Mouse (Mus musculus): Measurements from ENCODE around the gene Slc52a3.

Slc52a3 gene

DNA sequence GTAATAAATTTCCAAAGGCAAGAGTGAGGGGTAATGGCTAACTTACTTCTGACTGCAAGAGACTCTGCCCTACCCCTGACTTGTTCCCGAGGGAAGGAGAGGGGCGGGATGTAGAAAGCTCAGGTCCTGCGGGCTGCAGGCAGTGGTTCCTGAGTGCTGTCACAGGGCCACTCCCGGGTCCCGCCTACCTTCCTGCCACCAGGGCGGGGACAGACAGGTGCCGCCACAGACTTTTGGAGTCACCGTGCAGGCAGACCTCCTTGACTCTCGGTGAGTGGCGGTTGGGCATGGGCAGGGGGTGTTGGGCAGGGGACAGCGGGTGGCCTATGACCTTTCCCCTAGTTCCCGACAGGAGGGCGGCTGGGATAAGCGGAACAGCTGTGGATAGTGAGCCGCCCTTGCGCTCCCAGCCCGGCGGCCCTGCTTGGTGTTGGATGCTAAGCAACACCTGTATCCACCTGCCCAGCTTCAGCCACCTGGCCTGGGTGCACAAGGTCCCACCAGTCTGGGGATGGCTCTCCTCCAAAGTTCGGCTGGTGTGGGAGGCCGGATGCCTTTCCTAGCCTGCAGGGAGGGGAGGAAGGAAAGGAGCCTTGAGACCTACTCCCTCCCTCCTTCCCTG lies 3.5 kb downstream of the Slc52a3 start:
- DNase-seq: peak; percentile 49 to 61

DNA sequence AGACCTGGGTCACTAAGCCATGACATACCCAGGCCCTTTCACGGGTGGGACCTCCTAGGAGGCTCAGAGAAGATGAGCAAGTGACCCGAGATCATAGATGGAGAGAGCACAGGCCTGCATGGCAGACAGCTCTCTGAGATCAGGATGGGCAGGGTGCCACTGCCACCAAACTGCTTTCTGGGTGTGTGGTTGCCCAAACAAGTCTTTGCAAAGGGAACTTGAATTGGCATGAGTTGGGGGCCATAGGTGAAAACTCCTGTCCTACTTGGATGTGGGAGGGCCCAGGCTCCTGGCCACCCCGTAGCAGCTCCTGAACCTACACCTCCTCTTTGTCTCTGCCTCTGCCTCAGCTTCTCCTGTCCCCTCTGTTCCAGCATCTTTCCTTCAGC lies 4.0 kb downstream of the Slc52a3 start:
- no peak for DNase-seq

DNA sequence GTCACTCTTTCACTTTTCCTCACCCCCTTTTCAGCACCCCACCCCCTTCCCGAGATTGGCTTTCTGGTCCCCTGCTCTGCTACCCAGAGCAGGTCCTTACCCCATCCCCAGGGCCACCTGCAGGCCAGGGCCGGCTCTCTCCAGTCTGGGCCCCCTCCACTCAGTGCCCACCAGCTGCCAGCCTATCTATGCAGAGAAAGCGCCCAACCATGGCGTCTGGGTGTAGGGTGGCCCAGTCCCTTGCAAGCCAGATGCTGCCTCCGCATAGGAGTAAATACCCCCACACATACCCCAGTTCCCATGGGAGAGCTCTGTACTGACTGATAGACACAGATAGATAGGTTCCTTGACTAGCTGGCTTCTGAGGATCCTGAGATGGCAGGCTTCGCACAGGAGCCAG lies 4.4 kb downstream of the Slc52a3 start:
- no peak for DNase-seq

DNA sequence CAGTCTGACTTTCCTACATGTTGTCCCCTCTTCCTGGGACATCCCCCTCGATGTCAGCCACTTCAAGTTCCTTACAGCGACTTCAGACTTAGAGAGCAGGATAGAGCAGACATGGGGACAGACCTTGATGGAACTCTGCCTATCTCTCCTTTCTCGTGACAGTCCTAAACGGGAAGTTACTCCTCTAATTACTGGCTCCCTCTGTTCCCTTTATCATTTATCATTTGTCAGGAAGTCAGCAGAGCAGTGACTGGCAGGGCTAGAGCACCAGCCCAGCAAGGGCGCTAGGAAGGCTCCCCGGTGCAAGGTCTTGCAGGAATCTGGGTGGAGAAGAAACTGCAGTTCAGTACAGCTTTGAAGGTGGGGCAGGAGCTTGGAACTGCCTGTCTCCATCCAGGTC lies 6.2 kb downstream of the Slc52a3 start:
- DNase-seq: no peak

DNA sequence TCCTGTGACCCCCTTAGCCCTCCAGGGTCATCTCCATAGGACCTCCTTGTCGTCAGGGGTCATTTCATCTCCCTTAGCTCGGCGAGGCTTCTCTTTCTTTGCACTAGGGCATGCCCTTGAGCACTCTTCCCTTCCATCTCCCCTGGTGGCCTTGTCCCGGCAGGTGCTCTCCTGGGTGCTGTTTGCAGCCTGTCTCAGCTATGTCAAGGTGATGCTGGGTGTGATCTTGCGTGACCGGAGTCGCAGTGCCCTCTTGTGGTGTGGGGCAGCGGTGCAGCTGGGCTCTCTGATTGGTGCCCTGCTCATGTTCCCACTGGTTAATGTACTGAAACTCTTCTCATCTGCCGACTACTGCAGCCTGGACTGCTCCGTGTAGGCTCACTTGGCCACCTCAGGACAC lies 11.5 kb downstream of the Slc52a3 start:
- DNase-seq: peak in 1 of 2 experiments; percentile 31

DNA sequence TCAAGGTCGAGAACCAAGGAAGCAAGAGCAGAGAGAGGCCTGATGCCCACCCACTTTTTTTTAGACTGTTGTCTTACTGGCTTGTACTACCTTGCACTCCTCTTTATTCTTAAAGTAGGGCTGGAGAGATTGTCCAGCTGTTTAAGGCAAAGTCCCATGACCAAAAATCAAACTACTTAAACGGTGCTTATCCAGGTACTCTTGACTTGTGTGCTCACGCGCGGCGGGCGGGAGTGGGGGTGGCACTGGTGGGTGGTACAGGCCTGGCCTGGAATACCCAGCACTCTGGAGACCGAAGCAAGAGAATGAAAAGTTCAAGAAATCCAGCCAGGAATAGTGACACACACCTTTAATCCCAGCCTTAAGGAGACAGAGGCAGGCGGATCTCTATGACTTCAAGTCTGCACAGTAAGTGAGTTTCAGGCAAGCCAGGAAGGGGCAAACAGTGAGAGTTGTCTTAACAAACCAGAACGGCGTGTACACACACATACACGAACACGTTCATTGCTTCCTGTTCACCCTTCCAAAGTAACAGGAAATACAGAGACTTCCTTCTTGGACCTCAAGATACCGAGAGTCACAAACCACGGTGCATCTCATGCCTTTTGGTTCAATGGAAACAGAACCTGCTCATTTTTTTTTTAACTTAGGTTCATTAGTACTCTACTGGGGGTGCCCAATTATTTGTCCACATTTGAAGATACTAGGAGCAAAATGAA lies 12.9 kb downstream of the Slc52a3 start:
- DNase-seq: peak in 1 of 2 experiments; percentile 72

DNA sequence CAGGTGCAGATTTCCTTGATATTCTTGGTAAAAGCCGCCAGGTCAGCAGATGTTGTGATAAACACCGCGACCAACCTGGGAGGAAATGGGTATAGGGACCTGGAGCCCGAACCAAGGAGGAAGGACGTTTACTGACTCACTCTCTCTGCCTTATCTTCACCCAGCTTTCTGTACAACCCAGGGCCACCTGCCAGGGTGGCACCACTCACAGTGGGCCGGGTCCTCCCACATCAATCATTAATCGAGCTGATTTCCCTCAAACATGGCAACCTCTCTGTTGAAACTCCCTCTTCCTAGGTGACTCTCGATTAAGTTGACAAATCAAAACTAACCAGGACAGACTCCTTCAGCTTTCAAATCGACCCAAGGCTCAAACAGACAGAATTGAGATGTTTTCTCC lies 13.9 kb downstream of the Slc52a3 start:
- no peak for DNase-seq

DNA sequence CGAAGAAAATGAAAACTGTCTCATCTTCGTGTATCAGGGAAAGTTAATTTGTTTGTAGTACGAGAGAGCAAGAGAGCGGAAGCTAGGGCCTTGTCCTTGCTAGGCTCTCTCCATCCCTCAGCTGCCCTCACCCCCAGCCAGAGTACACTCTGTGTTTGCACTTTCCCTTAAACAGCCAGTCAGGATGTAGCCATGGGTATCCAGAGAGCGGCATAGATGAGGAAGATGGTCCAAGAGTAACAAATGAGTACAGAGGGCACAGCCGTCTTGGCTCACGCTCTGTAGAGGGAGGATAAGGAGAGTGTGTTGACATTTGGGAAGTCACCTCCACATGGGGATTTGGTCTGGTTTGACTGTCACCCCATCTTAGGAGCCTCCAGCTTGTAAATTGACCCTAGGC lies 14.3 kb downstream of the Slc52a3 start:
- no peak for DNase-seq

DNA sequence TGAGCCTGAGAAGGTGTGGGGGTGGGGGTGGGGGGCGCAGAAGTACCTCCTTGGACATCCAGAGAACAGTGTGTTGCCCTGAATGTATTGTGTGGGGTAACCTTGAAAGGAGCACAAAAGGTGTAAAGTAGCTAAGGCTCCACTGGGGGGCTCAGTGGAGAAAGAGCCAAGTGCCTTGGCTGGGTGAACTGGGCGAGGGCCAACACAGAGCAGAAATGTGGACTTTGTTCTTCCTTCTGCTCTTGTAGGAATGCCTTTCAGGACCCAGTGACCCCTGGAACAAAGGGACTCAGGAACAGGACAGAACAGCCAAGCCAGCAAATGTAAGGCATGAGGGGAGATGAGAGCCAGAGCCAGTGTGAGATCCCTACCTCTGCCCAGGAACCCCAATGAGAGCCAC lies 15.4 kb downstream of the Slc52a3 start:
- DNase-seq: no peak

DNA sequence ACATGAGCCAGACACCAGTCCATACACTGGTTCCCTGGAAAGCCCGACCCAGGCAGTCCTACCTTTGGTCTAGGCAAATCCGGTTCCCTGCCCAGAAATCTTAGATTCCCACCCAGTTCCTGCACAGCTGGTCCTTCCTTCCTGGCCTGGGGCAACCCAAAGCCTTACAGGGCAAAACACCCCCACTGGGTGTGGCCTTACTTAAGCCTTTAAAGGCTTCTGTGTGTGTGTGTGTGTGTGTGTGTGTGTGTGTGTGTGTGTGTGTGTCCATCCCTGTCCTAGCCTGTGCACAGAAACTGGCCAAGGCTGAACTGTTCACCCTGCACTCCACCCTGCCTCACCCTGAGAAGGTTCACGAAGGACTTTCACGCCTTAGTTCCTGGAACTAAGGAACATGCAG lies 15.9 kb downstream of the Slc52a3 start:
- peak; percentile 25 to 44 for DNase-seq

DNA sequence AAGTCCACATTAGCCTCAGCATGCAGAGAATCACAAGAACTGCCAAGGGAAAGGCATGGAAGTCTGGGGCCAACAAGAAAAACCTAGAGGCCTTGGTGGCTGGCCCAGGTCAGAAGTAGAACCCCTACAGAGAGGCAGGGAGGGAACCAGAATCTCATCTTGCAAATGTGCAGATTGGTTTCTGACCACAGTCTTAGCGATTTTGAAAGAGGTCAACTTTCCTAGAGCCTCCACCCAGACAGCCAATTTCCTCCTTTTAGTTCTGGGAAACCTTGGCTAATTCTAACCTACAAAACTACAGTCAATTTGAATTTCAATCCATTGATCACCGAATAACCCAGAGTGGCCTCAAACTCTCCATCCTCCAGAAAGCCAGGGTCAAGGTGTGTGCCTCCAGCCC lies 16.4 kb downstream of the Slc52a3 start:
- no peak for DNase-seq

DNA sequence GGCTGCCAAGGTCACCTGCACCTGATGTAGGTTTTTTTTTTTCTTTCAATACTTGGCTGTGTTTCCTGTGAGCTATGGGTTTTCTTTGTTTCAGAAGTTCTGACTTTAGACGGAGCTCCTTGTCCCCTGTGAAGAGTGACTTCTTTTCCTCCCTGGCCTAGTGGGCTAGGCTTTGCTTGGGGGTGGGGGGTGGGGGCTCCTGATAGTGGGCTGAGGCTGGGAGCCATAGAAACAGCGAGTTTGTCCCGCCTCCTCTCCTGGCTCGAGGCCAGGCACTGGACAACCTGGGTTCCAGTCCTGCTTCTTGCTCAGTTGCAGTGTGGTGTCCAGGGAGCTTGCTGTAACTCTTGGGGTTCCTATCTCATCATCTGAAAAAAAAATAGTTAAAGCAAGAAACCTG lies 19.7 kb downstream of the Slc52a3 start:
- no peak for DNase-seq

DNA sequence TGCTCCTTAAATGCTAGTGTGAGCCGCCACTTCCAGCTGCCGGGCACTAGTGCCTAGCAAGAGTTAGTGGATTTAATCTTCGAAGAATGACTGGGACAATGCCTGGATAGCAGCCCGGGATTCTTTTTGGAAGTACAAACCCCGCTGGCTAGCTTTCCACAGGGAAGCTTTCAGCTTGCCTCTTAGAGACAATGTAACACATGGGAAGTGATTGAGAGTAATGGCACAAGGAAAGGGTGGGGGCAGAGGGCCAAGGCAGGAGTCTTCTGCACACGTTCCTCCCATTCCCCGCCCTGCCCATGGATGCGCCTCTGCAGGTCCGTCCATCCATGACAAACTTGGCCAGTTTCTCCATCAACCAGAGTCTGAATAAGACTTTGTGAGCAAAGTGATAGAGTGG lies 20.4 kb downstream of the Slc52a3 start:
- DNase-seq: no peak

DNA sequence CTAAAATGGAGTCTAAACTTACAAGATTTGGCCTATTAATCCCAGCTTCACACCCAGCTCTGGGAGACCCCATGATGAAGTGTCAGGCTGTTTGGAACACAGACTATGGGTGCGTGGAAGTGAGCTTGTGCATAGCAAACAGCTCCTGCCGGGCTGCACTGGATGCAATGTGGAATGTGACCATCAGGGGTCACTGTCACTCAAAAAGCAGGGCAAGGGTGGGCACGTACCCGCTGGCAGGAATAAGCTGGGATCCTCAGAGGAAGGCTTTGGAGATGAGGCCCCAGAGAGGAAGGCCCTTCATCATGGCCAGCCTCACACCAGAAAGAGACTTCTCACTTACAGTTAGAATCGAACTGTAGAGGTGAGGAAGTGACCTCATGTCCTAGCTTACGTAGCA lies 23.9 kb downstream of the Slc52a3 start:
- peak in 1 of 2 experiments; percentile 60 for DNase-seq

DNA sequence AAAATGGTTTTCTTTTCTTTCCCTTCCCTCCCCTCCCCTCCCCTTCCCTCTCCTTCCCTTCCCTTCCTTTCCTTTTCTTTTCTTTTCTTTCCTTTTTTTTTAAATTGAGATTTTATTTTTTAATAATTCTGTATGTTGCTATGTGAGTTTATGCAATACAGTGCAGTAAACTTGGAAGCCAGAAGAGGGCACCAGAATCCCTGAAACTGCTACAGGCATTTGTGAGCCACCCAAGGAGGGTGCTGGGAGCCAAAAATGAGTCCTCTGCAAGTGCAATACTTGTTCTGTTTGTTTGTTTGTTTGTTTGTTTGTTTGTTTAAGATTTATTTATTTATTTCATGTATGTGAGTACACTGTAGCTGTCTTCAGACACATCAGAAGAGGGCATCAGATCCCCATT lies 25.7 kb downstream of the Slc52a3 start:
- no peak for DNase-seq

DNA sequence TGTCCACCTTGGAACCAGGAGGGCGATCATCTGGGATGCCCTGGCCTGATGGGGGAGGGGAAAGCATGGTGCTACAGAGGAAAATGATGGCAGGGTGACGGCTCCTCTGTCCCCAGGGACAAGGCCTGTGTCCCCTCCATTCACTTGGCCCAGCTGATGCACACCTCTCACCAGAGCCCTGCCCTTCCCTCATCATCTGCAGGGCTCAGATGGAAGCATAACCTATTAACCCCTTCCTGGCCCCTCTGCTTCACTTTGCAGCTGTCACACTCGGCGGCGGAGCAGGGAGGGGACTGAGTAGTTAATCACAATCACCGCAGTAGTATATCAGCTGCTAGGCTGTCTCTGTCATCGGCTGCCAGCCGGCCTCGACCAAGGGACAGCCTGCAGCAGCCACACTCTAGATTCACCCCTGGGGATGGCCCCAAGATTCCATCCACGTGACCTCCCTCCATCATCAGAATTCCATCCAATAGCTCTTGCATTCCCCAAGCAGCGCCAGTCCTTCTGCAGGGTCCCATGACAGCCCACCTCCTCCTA lies 28.6 kb downstream of the Slc52a3 start:
- DNase-seq: no peak

DNA sequence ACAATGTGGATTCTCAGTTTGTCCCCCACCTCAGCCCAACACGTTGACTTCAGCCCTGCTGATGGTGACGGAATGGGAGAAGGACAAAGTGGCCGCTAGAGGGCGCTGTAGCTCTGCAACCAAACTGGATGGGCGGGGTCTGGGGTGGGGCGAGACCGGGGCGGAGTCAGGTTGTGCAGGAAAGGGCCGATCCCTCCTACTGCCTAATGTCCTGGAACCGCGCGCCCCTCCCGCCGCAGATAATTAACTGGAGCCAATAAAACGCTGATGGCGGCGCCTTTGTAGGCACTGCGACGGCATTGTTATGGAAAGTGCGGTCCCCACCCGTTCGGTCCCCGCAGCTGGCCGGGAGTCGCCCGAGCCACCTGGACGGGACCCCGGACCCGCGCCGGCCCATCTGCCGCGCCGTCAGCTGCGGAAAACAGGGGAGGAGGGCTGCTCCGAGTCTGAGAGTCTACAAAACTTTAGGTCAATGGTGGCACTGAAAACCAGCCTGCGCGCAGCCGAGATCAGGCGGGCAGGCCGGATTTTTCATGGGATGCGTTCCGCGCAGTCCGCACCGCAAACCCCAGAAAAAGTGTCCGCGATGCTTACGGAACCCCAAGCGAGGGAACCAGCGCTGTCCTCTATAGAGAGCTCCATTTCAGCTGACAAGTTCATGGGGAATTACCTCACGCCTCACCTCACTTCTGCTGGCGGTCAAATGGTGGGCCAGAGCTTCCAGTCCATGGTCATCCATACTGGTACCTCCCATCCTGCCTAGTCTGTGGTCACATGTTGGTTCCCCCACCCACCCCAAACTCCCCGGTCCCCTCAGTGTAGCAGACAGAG lies 33.2 kb downstream of the Slc52a3 start:
- DNase-seq: peak; percentile 83 to 88

DNA sequence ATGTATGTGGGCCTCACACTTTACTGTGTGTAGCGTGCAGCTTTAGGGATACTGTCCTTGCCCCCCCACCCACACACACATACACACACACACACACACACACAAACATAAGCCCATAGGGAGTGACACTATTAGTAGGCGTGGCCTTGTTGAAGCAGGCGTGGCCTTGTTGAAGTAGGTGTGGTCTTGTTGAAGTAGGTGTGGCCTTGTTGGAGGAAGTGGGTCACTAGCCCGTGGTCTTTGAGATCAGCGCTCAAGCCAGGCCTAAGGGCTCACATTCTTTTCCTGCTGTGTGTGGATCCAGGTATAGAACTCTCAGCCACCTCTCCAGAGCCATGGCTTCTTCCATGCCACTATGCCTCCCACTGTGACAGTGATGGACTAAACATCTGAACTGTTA lies 34.7 kb downstream of the Slc52a3 start:
- no peak for DNase-seq

DNA sequence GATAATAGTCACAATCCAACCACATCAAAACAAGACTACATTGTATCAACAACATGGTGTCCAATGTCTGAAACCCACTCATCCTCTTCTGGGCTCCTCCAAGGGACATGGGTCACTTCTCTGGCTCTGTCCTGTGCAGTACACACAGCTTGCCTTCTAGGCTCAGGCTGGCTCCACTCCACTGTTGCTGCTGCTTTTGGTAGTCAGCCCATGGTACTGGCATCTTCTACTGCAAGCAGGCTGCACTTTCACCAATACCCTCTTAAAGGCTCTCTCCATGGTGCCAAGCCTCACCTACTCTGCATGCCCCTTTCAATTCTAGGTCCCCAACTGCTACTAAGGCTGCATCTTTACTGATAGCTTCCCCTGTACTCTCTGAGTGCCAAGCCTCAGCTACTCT lies 43.8 kb downstream of the Slc52a3 start:
- DNase-seq: no peak

DNA sequence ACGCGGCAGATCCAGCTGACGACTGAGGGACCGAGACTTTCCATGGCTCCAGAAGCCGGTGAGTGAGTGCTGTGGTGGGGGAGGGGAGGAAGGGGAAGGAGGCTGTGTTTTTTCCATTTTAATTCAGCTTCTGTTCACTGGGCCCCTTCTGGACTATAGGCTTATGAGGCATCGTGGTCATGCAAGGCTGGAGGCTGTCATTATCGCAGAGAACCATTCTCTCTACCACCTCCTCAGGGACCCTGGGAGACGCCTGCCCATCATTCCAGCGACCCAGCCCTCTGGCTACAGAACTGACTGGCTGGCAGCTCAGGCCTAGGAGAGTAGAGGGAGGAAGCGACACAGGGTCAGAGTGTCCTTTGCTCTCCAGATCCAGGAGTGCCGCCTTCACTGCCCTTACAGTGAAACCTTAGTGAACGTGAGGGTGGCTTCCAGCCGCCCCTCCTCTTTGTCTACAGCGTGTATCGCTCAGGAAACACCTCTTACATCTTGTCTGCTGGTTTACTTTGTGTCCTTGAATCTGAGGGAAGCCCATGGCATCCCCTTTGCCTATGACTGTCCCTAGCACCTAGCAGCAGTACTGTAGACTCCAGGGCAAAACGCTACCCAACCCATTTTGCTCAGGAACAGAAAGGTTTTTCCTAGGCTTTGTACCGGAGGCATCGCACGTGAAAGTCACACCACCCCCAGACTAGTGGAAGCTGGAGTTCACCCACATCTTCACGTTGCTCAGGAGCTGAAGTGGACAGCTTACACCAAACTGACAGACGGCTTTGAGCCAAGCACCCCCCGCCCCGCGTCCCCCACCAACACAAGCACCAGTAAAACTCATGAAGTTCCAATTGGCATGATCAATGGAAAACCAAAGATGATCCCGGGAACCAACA lies 51.0 kb downstream of the Slc52a3 start:
- no peak for DNase-seq

DNA sequence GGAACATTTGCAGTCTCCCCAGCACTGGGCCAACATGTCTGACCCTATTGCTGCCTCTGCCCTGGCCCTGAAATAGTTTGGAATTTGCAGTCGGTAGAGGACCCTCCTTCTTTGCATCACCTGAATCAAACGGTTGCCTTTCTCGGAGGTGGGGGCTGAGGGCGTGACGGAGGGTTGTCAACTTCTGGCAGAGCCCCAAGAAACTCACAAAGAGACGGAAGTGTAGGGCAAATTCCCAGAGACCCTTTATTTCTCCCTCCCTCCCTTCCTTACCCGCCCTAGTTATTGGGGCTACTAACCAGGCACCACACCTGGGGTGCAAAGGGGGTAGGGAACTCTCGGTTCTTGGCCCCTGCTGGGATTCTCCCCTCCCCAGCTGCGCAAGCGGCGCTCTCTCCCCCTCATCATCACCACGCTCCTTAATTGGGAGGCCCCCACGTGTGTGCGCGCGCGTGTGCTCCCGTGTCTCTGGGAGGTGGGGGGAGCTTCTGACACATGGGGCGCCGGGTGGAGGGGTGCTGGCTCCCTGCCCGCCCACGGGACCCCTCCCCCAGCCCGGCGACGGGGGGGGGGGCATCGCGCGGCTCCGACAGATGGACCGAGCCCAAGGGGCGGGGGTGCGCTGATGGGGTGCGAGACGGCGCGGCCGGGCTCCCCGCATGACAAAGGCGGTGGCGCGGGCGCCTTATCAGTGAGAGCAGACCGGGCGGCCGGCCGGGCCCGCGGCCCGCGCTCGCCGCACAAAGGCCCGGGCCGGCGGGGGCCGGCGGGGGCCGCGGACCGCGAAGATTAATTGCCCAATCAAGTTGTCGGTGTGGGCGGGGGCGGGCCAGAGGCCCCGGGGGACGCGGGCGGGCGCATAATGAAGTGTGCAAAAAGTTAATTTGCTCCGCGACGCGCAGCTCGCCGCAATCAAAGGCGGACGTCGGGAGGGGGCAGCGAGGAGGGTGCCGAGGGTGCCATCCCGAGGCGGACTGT lies 52.0 kb downstream of the Slc52a3 start:
- no peak for DNase-seq
